Mouse (Mus musculus) cerebellum, adult 9-10 months (tissue): ENCODE measurements around the gene Rhox2g.
"Not testable (repeated sequence)": the region's sequence is repeated elsewhere in the genome, so short reads cannot be mapped to it uniquely, and the experiment has no call there.

Source experiments
- DNase-seq: peaks from one replicate; pipeline ENCODE4 v3.0.0; 2022

The Rhox2g gene

GRCm38 (mm10) chrX:37643370-37643769 is at the start of gene Rhox2g:
TSS of gene Rhox2g (minus strand) at chrX:37643470.
- DNase-seq = not testable (repeated sequence)

GRCm38 (mm10) chrX:37692261-37692660 is 49.0 kb upstream of the Rhox2g start:
- no peak for DNase-seq

DNA sequence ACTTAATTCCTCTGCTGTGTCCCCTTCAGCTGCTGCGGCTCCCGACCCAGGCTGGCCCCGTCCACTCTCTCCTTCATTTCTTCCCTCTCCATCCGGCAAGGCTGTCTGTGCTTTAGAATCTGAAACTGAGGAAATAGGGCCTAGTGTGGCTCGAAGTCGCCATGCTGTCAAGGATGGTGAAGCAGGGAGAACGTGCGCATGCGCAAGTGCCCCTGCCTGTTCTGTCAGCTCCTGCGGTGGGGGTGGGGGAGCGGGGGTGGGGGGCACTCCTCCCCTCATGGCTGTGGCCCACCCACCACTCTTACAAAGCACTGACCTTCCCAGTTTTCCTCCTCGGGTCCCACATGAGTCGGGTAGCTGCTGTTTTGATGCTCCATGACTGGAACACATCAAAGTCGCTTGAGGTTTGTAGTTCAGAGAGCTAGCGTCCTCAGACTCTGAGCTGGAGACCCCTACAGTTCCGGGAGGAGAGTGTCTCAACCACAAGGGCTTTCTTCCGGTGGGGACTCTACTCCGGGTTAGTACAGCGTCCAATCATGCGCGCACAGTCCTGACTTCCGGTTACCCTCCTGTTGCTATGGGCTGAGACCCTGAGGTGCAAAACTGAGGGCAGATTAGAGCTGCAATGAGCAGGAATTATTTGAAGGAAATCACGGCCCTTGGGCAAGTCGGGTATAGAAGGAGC is 39.9 kb upstream of the Rhox2g start:
- no peak for DNase-seq

- DNase-seq = not testable (repeated sequence)
Observed at GRCm38 (mm10) chrX:37673177-37673576, 29.9 kb upstream of the Rhox2g start, which contains the start of gene Rhox2h. TSS of gene Rhox2h (minus strand) at chrX:37673277.

- DNase-seq = not testable (repeated sequence)
Observed at GRCm38 (mm10) chrX:37668664-37669063, 25.4 kb upstream of the Rhox2g start, which contains the start of gene Rhox3h. TSS of gene Rhox3h (minus strand) at chrX:37668764.

- not testable (repeated sequence) for DNase-seq
Observed at GRCm38 (mm10) chrX:37651227-37651626, 8.0 kb upstream of the Rhox2g start, which contains the start of gene Rhox4g. TSS of gene Rhox4g (minus strand) at chrX:37651327.

GRCm38 (mm10) chrX:37628512-37628911 is 14.8 kb downstream of the Rhox2g start, which contains the start of gene Rhox3g:
TSS of gene Rhox3g (minus strand) at chrX:37628612.
- DNase-seq = not testable (repeated sequence)

DNA sequence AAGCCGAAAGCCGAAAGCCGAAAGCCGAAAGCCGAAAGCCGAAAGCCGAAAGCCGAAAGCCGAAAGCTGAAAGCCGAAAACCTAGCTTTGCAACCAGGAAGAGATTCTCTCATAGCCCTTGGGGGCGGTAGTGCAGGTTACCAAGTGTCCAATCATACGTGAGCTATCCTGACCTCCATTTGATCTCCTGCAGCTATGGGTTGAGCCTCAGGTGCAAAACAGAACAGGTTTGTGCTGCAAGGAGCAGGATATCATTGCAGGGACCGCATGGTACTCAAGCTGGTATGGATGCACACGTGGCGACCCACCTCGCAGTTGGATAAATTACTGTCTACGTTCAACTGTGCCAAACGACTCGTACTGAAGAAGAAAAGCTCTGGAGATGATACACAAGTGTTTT is 35.7 kb downstream of the Rhox2g start, which contains the start of gene Rhox4f:
TSS of gene Rhox4f (minus strand) at position 101 of the 400 bp plus-strand sequence.
- not testable (repeated sequence) for DNase-seq
